8 mouse cellular contexts compared by ENCODE assay signal in genomic region chr4:129618031-129618430, GRCm38 (mm10). TPM values are rescaled to one million over a fixed set of nuclear protein-coding genes. Genes with fewer than 3 reads are reported as not detected.
DNase-seq lines count a peak whose midpoint lies in the region; ATAC-seq lines count a peak whose summit lies in the region.

No protein-coding gene starts in this region.

- 0 out of 2 replicates have a peak, but pooled peaks cover 10% of the 10 kb centered on the region for H3K36me3 ChIP-seq in kidney, embryonic 16.5 days (ENCODE audit: insufficient read depth, low read length)
- peaks cover 20% of the 10 kb centered on the region for H3K36me3 ChIP-seq in embryonic facial prominence, embryonic 12.5 days
- peaks cover 4% of the 10 kb centered on the region; the same call in 1 of the 2 replicates for H3K36me3 ChIP-seq in hindbrain, embryonic 16.5 days (ENCODE audit: control insufficient read depth, insufficient read depth, low read length)
- peaks cover 4% of the 10 kb centered on the region; the same call in 1 of the 2 replicates for H3K36me3 ChIP-seq in midbrain, embryonic 16.5 days (ENCODE audit: control insufficient read depth, insufficient read depth, low read length)

- no peak for DNase-seq in kidney, adult 9 months
- no peak for DNase-seq in spleen, adult 18-20 months
- no peak for DNase-seq in gastrocnemius, postnatal 14 days
- DNase-seq in layer of hippocampus, postnatal 10 days (ENCODE audit: low spot score in 2 of 2) = no peak

- intact Hi-C loops in gastrocnemius, postnatal 14 days (cut with DNase I; ENCODE audit: low total_unique reads) = loop anchor here (10.0 kb wide), 1 partner anchor 73 kb away; the partner anchor contains the start of gene Hdac1

- no peaks in the 10 kb centered on the region for H3K9me3 ChIP-seq in kidney, embryonic 16.5 days (ENCODE audit: low read length)
- no peaks in the 10 kb centered on the region for H3K9me3 ChIP-seq in embryonic facial prominence, embryonic 12.5 days
- no peaks in the 10 kb centered on the region for H3K9me3 ChIP-seq in hindbrain, embryonic 16.5 days (ENCODE audit: control insufficient read depth, low read length)
- no peaks in the 10 kb centered on the region for H3K9me3 ChIP-seq in midbrain, embryonic 16.5 days (replicated peaks; ENCODE audit: control insufficient read depth, low read length, poor library complexity, severe bottlenecking)

- H3K27me3 ChIP-seq in kidney, embryonic 16.5 days (ENCODE audit: insufficient read depth, low read length) = no peaks in the 10 kb centered on the region
- H3K27me3 ChIP-seq in embryonic facial prominence, embryonic 12.5 days = no peaks in the 10 kb centered on the region
- H3K27me3 ChIP-seq in hindbrain, embryonic 16.5 days (replicated peaks; ENCODE audit: control insufficient read depth, insufficient read depth, low read length) = no peaks in the 10 kb centered on the region
- no peaks in the 10 kb centered on the region for H3K27me3 ChIP-seq in midbrain, embryonic 16.5 days (ENCODE audit: control insufficient read depth, insufficient read depth, low read depth, low read length)

- peak overlapping the region; percentile 89 for H3K9ac ChIP-seq in kidney, embryonic 16.5 days (replicated peaks; ENCODE audit: low read length)
- peak overlapping the region; percentile 75 for H3K9ac ChIP-seq in embryonic facial prominence, embryonic 12.5 days
- peak overlapping the region; percentile 77 for H3K9ac ChIP-seq in hindbrain, embryonic 16.5 days (ENCODE audit: low read depth, low read length)
- H3K9ac ChIP-seq in midbrain, embryonic 16.5 days (ENCODE audit: low read depth, low read length) = peak overlapping the region; percentile 88

- ATAC-seq in kidney, embryonic 16.5 days (ENCODE audit: low FRiP score, low TSS enrichment) = no peak
- no peak for ATAC-seq in embryonic facial prominence, embryonic 12.5 days (ENCODE audit: insufficient number of reproducible peaks, insufficient read depth, low FRiP score, low TSS enrichment)
- no peak for ATAC-seq in hindbrain, embryonic 16.5 days
- no peak for ATAC-seq in midbrain, embryonic 16.5 days

- peaks cover 24% of the 10 kb centered on the region for H3K4me1 ChIP-seq in kidney, embryonic 16.5 days (ENCODE audit: insufficient read depth, low read length)
- H3K4me1 ChIP-seq in embryonic facial prominence, embryonic 12.5 days = peaks cover 15% of the 10 kb centered on the region
- H3K4me1 ChIP-seq in hindbrain, embryonic 16.5 days (ENCODE audit: control insufficient read depth, insufficient read depth, low read depth, low read length) = peaks cover 30% of the 10 kb centered on the region
- peaks cover 31% of the 10 kb centered on the region for H3K4me1 ChIP-seq in midbrain, embryonic 16.5 days (ENCODE audit: control insufficient read depth, insufficient read depth, low read length)

- H3K4me3 ChIP-seq in kidney, embryonic 16.5 days (ENCODE audit: low read length) = peak overlapping the region; percentile 63
- peak overlapping the region; percentile 59 for H3K4me3 ChIP-seq in embryonic facial prominence, embryonic 12.5 days
- peak overlapping the region; percentile 50 for H3K4me3 ChIP-seq in hindbrain, embryonic 16.5 days (ENCODE audit: low read length)
- H3K4me3 ChIP-seq in midbrain, embryonic 16.5 days (ENCODE audit: low read depth, low read length) = peak overlapping the region; percentile 63

- H3K4me2 ChIP-seq in kidney, embryonic 16.5 days (replicated peaks; ENCODE audit: low read depth, low read length) = peak overlapping the region; percentile 93
- H3K4me2 ChIP-seq in embryonic facial prominence, embryonic 12.5 days (replicated peaks) = peak overlapping the region; percentile 74
- peak overlapping the region; percentile 69 for H3K4me2 ChIP-seq in hindbrain, embryonic 16.5 days (ENCODE audit: low read length)
- H3K4me2 ChIP-seq in midbrain, embryonic 16.5 days (ENCODE audit: low read length) = peak overlapping the region; percentile 94

- H3K27ac ChIP-seq in kidney, embryonic 16.5 days (ENCODE audit: low read length) = no peak overlapping the region
- H3K27ac ChIP-seq in embryonic facial prominence, embryonic 12.5 days = no peak overlapping the region
- peak overlapping the region; percentile 83 for H3K27ac ChIP-seq in hindbrain, embryonic 16.5 days (ENCODE audit: low read depth, low read length)
- peak overlapping the region; percentile 94 for H3K27ac ChIP-seq in midbrain, embryonic 16.5 days (ENCODE audit: low read length)

- WGBS in kidney, embryonic 16.5 days = 91% methylated on average over 5 of the region's 5 CpGs
- 96% methylated on average over 5 of the region's 5 CpGs for WGBS in embryonic facial prominence, embryonic 12.5 days
- 94% methylated on average over 5 of the region's 5 CpGs for WGBS in hindbrain, embryonic 16.5 days
- WGBS in midbrain, embryonic 16.5 days = 93% methylated on average over 5 of the region's 5 CpGs

RNA-seq across cellular contexts. Expression of gene Iqcc, which starts 0.9 kb away (rescaled TPM):
- 34.8 and 38.2 TPM in 2 replicates for polyA plus RNA-seq in kidney, embryonic 16.5 days (2015; fragmentation: Nextera tagmentation; extraction: Ambion mirVana)
- 29.8 and 33.0 TPM in 2 replicates for polyA plus RNA-seq in embryonic facial prominence, embryonic 12.5 days (2016; fragmentation: Nextera tagmentation; extraction: Ambion mirVana)
- 27.6 and 33.4 TPM in 2 replicates for polyA plus RNA-seq in hindbrain, embryonic 16.5 days (2015; fragmentation: Nextera tagmentation; extraction: Ambion mirVana)
- polyA plus RNA-seq in midbrain, embryonic 16.5 days (2015; fragmentation: Nextera tagmentation; extraction: Ambion mirVana) = 28.0 and 33.1 TPM in 2 replicates
- 10 to 100 TPM; 10.4 to 11.8 TPM for total RNA-seq in gastrocnemius, postnatal 14 days (2021)
- total RNA-seq in layer of hippocampus, postnatal 10 days (2021) = 10 to 100 TPM; 27.5 to 27.6 TPM

RNA-seq across cellular contexts. Expression of gene Dcdc2b, which starts 4.0 kb away (rescaled TPM):
- polyA plus RNA-seq in kidney, embryonic 16.5 days (2015; fragmentation: Nextera tagmentation; extraction: Ambion mirVana) = 2.6 and 3.2 TPM in 2 replicates
- 2.3 and 3.2 TPM in 2 replicates for polyA plus RNA-seq in embryonic facial prominence, embryonic 12.5 days (2016; fragmentation: Nextera tagmentation; extraction: Ambion mirVana)
- 2.1 and 3.9 TPM in 2 replicates for polyA plus RNA-seq in hindbrain, embryonic 16.5 days (2015; fragmentation: Nextera tagmentation; extraction: Ambion mirVana)
- polyA plus RNA-seq in midbrain, embryonic 16.5 days (2015; fragmentation: Nextera tagmentation; extraction: Ambion mirVana) = 3.5 and 4.1 TPM in 2 replicates
- total RNA-seq in gastrocnemius, postnatal 14 days (2021) = 1 to 10 TPM; 1.0 to 1.8 TPM
- 1 to 10 TPM; 3.1 to 5.3 TPM for total RNA-seq in layer of hippocampus, postnatal 10 days (2021)

RNA-seq across cellular contexts. Expression of gene Ccdc28b, which starts 5.7 kb away (rescaled TPM):
- polyA plus RNA-seq in kidney, embryonic 16.5 days (2015; fragmentation: Nextera tagmentation; extraction: Ambion mirVana) = 64.1 and 71.7 TPM in 2 replicates
- 63.7 and 66.7 TPM in 2 replicates for polyA plus RNA-seq in embryonic facial prominence, embryonic 12.5 days (2016; fragmentation: Nextera tagmentation; extraction: Ambion mirVana)
- polyA plus RNA-seq in hindbrain, embryonic 16.5 days (2015; fragmentation: Nextera tagmentation; extraction: Ambion mirVana) = 160 and 169 TPM in 2 replicates
- 172 and 183 TPM in 2 replicates for polyA plus RNA-seq in midbrain, embryonic 16.5 days (2015; fragmentation: Nextera tagmentation; extraction: Ambion mirVana)
- 10 to 100 TPM; 58.0 to 66.8 TPM for total RNA-seq in gastrocnemius, postnatal 14 days (2021)
- total RNA-seq in layer of hippocampus, postnatal 10 days (2021) = 100 to 1,000 TPM; 123 to 140 TPM

RNA-seq across cellular contexts. Expression of gene Tmem234, which starts 17.6 kb away (rescaled TPM):
- 216 and 221 TPM in 2 replicates for polyA plus RNA-seq in kidney, embryonic 16.5 days (2015; fragmentation: Nextera tagmentation; extraction: Ambion mirVana)
- polyA plus RNA-seq in embryonic facial prominence, embryonic 12.5 days (2016; fragmentation: Nextera tagmentation; extraction: Ambion mirVana) = 180 TPM in 2 replicates
- polyA plus RNA-seq in hindbrain, embryonic 16.5 days (2015; fragmentation: Nextera tagmentation; extraction: Ambion mirVana) = 185 and 190 TPM in 2 replicates
- polyA plus RNA-seq in midbrain, embryonic 16.5 days (2015; fragmentation: Nextera tagmentation; extraction: Ambion mirVana) = 177 and 180 TPM in 2 replicates
- 10 to 100 TPM; 33.6 to 35.8 TPM for total RNA-seq in gastrocnemius, postnatal 14 days (2021)
- 10 to 100 TPM; 95.6 to 99.1 TPM for total RNA-seq in layer of hippocampus, postnatal 10 days (2021)

RNA-seq across cellular contexts. Expression of gene Eif3i, which starts 17.6 kb away (rescaled TPM):
- polyA plus RNA-seq in kidney, embryonic 16.5 days (2015; fragmentation: Nextera tagmentation; extraction: Ambion mirVana) = 296 and 307 TPM in 2 replicates
- polyA plus RNA-seq in embryonic facial prominence, embryonic 12.5 days (2016; fragmentation: Nextera tagmentation; extraction: Ambion mirVana) = 257 and 260 TPM in 2 replicates
- 216 and 223 TPM in 2 replicates for polyA plus RNA-seq in hindbrain, embryonic 16.5 days (2015; fragmentation: Nextera tagmentation; extraction: Ambion mirVana)
- 187 and 198 TPM in 2 replicates for polyA plus RNA-seq in midbrain, embryonic 16.5 days (2015; fragmentation: Nextera tagmentation; extraction: Ambion mirVana)
- 100 to 1,000 TPM; 135 to 141 TPM for total RNA-seq in gastrocnemius, postnatal 14 days (2021)
- 100 to 1,000 TPM; 136 to 140 TPM for total RNA-seq in layer of hippocampus, postnatal 10 days (2021)

Comparison
In these comparisons a context has a peak if more than half of its experiments do, and no peak if none do; other contexts are left out.
1. H3K27ac ChIP-seq: peak in hindbrain, embryonic 16.5 days (single experiment) and midbrain, embryonic 16.5 days (single experiment); none in kidney, embryonic 16.5 days (single experiment) and embryonic facial prominence, embryonic 12.5 days (single experiment).
2. Peak in every context shown above with its lines, with median percentiles within 50 percentile points of each other: H3K4me2 ChIP-seq, H3K4me3 ChIP-seq and H3K9ac ChIP-seq.